Mouse (Mus musculus) kidney, embryonic 15.5 days (tissue): ENCODE measurements around the gene Jun. TPM values are rescaled to one million over a fixed set of nuclear protein-coding genes. Genes with fewer than 3 reads are reported as not detected.

Experiments
- polyA plus RNA-seq: library from polyadenylated mRNA; unstranded; fragments of >200 nt; fragmentation: Nextera tagmentation; extraction: Ambion mirVana; gene quantifications from 2 replicates; pipeline ENCODE4 v1.2.1, GENCODE M21; 2015

Gene Jun
- polyA plus RNA-seq, 1 experiment from 2014 or later: 70.1 TPM

Other genes with a start within 250 kb of the Jun start
- not detected in 2 replicates for gene Eqtn, start 123.4 kb downstream of the Jun start, polyA plus RNA-seq
- gene Mysm1, start 73.1 kb downstream of the Jun start, polyA plus RNA-seq: 28.2 and 30.3 TPM in 2 replicates